Mouse (Mus musculus): ENCODE measurements around the gene Dnajc16. TPM values are rescaled to one million over a fixed set of nuclear protein-coding genes. Genes with fewer than 3 reads are reported as not detected.

The Dnajc16 gene
- polyA plus RNA-seq, 1 experiment from 2014 or later: 2.0 TPM

DNA sequence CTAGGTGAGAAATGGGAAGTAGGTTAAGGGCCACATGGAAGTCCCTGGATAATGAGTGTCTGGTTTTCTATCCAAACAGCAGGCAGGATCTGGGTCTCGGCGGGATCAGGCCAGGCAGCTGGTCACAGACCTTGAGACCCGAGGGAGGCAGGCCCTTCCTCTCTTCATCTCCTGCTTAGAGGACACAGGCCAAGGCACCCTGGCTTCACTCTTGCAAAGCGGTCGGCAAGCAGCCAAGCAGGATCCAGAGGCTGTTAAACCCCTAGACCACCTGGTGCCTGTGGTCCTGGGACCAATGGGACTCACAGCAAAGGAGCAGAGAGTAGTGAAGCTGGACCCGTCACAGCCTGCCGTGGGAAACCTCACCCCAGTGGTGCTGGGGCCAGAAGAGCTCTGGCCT lies 5.6 kb upstream of the Dnajc16 start:
- no peak overlapping the region for H3K4me3 ChIP-seq (replicated peaks)
- ATAC-seq (ENCODE audit: insufficient read depth): no peak
- WGBS (ENCODE audit: insufficient replicate concordance): 89% methylated on average over 7 of the region's 7 CpGs
- peaks cover 44% of the 10 kb centered on the region for H3K4me1 ChIP-seq (replicated peaks)
- H3K4me2 ChIP-seq: no peak overlapping the region
- peaks cover 23% of the 10 kb centered on the region for H3K36me3 ChIP-seq (replicated peaks)
- no peaks in the 10 kb centered on the region for H3K27me3 ChIP-seq
- H3K9me3 ChIP-seq (replicated peaks): no peaks in the 10 kb centered on the region
- H3K9ac ChIP-seq: no peak overlapping the region
- 0 out of 2 replicates have a peak overlapping the region, but pooled peaks have one; percentile 41 for H3K27ac ChIP-seq (replicated peaks)

DNA sequence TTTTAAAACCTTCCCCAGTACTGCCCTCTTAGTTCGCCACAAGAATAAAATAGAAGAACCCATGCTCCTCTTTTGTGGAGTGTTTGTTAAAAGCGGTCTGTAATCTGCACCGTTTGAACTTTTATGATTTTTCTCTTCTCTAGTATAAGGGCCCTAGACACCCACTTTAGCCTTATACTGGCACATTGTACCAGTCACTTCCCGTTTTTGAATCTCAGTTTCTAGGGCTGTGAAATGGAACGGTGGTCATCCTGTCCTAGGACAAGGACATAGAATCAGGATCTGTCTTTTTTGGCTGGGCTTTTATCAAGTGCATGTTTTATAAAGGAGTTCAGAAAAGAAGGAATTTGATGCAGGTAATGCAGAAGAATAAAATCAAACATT lies 3.4 kb upstream of the Dnajc16 start:
- Histone ChIP-seq H3K4me3 (replicated peaks) (peak overlapping the region; percentile 82), H3K4me2 (peak overlapping the region; percentile 83), H3K9ac (peak overlapping the region; percentile 68), H3K9me3 (replicated peaks) (no peaks in the 10 kb centered on the region), H3K4me1 (replicated peaks) (peaks cover 61% of the 10 kb centered on the region), H3K36me3 (replicated peaks) (peaks cover 23% of the 10 kb centered on the region), H3K27me3 (no peaks in the 10 kb centered on the region), H3K27ac (replicated peaks) (peak overlapping the region; percentile 98)
- WGBS (ENCODE audit: insufficient replicate concordance): 2% methylated on average over 5 of the region's 5 CpGs
- ATAC-seq (ENCODE audit: insufficient read depth): no peak

DNA sequence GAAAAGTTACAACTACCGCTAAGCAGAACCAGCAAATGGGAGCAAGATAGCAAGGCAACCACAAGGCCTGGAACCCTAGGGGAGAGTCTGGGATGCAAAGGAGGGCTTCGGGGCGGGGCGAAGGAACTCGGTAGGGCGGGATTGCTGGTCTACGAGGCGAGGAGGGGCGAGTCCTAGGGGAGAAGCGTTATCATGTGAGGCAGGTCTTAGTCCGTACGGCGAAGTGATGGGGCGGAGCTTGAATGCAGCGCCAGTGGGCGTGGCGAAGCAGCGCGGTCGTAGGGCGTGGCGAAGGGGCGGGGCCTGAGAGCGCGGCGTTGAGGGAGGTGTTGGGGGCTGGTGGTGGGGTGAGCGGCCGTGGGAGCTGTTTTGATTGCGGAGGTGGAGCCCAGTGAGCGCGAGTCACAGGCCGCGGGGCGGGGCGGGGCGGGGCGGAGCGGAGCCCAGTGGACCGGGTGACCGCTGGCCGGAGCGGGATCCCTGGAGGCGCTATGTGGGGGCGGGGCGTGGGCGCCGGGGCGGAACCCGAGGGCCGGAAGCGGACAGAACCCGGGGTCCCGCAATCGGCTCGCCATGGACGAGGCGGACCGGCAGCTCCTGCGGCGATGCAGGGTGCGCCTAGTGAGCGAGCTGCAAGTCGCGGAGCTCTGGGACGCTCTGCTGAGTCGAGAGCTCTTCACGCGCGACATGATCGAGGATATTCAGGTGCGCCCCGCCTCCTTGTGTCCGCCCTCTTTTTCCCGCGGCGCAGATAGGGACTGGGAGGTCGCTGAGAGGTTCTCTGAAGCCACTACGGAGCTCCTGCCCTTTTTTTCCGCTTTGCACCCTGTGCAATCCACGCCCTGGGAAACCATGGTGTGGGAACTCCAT lies 2.8 kb upstream of the Dnajc16 start, which contains the start of gene Casp9:
Gene Casp9, plus strand, starts transcription at position 331 of the 870 bp plus-strand sequence.
- Histone ChIP-seq H3K9ac (peak within 1 kb of the TSS; percentile 68), H3K9me3 (replicated peaks) (no peaks in the 10 kb centered on the region), H3K4me2 (peak within 1 kb of the TSS; percentile 83), H3K4me1 (replicated peaks) (peaks cover 65% of the 10 kb centered on the region), H3K27me3 (no peaks in the 10 kb centered on the region), H3K27ac (replicated peaks) (peak within 1 kb of the TSS; percentile 98), H3K4me3 (replicated peaks) (peak within 1 kb of the TSS; percentile 82), H3K36me3 (replicated peaks) (peaks cover 25% of the 10 kb centered on the region)
- ATAC-seq (ENCODE audit: insufficient read depth): peak; percentile 80
- 1% methylated on average over 75 of the region's 80 CpGs for WGBS (ENCODE audit: insufficient replicate concordance)

DNA sequence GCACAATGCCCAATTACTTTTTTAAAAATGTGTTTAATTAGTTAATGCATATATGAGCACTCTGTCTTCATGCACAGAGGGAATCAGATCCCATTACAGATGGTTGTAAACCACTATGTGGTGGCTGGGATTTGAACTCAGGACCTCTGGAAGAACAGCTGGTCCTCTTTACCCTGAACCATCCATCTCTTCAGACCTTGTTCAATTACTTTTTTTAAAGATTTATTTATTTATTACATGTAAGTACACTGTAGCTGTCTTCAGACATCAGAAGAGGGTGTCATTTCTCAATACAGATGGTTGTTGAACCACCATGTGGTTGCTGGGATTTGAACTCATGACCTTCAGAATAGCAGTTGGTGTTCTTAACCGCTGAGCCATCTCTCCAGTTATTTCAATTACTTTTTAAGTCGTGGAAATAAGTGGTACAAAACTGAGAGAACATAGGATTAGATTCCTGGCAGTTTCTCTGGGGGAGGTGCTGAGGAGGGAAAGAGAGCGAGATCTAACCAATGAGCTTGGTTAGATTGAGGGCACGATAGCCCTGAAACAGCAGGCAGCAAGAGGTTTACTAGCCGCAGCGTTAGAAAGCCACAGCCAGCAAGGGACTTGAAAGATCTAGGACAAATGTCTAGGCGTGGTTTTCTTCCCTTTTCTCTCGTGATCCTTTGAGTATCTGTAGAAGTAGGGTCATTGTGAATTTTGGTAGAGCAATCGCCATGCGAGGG lies 2.0 kb upstream of the Dnajc16 start:
- peak overlapping the region; percentile 44 for H3K9ac ChIP-seq
- WGBS (ENCODE audit: insufficient replicate concordance): 6% methylated on average over 10 of the region's 10 CpGs

DNA sequence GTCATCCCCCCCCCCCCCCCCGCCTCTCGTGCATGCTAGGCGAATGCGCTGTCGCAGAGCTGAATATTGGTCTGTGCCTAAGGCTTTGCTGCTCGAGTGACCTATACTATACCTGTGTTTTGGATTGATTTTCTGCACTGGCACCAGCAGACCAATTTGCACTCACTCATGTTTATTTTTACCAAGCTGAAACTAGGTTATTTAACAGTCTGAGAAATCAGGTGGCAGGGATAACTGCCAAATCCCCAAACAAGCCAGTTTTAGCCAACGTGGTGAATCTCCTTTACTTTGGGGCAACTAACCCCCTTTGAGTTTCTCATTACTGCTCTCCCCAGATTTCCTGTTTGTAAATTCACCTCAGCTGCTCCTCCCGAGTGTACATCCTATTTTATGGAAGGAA lies 1.2 kb upstream of the Dnajc16 start:
- no peak overlapping the region for H3K9ac ChIP-seq
- whole genome bisulfite sequencing (ENCODE audit: insufficient replicate concordance): 84% methylated on average over 8 of the region's 8 CpGs
- H3K4me1 ChIP-seq (replicated peaks): peaks cover 65% of the 10 kb centered on the region
- H3K4me2 ChIP-seq: 0 out of 2 replicates have a peak overlapping the region, but pooled peaks have one; percentile 90
- no peak overlapping the region for H3K4me3 ChIP-seq (replicated peaks)
- peaks cover 23% of the 10 kb centered on the region for H3K36me3 ChIP-seq (replicated peaks)
- peak overlapping the region; percentile 98 for H3K27ac ChIP-seq (replicated peaks)
- no peaks in the 10 kb centered on the region for H3K9me3 ChIP-seq (replicated peaks)
- ATAC-seq (ENCODE audit: insufficient read depth): no peak
- no peaks in the 10 kb centered on the region for H3K27me3 ChIP-seq

More for the DNA sequence above, 2.0 kb upstream of the Dnajc16 start:
- Histone ChIP-seq H3K9me3 (replicated peaks) (no peaks in the 10 kb centered on the region), H3K36me3 (replicated peaks) (peaks cover 23% of the 10 kb centered on the region), H3K27ac (replicated peaks) (peak overlapping the region; percentile 98), H3K4me1 (replicated peaks) (peaks cover 65% of the 10 kb centered on the region), H3K4me2 (peak overlapping the region; percentile 83), H3K27me3 (no peaks in the 10 kb centered on the region), H3K4me3 (replicated peaks) (peak overlapping the region; percentile 82)
- peak; percentile 8; the same call in 1 of the 2 replicates for ATAC-seq (ENCODE audit: insufficient read depth)

DNA sequence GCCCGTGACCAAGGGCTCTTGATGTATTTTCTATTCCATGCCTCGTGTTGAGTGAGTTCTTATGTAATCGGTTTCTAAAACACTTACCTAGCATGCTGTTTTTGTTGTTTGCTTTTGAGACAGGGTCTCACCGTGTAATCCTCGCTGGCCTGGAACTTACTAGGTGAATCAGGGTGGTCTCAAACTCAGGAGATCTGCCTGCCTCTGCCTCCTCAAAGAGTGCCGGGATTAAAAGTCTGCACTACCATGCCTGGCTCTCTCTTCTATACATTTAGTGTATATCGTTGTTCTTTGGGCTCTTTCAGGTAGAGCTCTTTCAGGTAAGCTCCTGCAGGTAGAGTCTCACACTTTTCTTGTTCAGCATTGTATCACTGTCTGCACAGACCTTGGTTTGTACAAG lies 755 bp upstream of the Dnajc16 start:
- no peak for ATAC-seq (ENCODE audit: insufficient read depth)
- H3K4me2 ChIP-seq: peak overlapping the region; percentile 90
- no peaks in the 10 kb centered on the region for H3K9me3 ChIP-seq (replicated peaks)
- WGBS (ENCODE audit: insufficient replicate concordance): 82% methylated on average over 7 of the region's 7 CpGs
- peak overlapping the region; percentile 89 for H3K27ac ChIP-seq (replicated peaks)
- no peaks in the 10 kb centered on the region for H3K27me3 ChIP-seq
- peaks cover 23% of the 10 kb centered on the region for H3K36me3 ChIP-seq (replicated peaks)
- no peak overlapping the region for H3K9ac ChIP-seq
- peak overlapping the region; percentile 87; the same call in 1 of the 2 replicates for H3K4me3 ChIP-seq (replicated peaks)
- H3K4me1 ChIP-seq (replicated peaks): peaks cover 63% of the 10 kb centered on the region

DNA sequence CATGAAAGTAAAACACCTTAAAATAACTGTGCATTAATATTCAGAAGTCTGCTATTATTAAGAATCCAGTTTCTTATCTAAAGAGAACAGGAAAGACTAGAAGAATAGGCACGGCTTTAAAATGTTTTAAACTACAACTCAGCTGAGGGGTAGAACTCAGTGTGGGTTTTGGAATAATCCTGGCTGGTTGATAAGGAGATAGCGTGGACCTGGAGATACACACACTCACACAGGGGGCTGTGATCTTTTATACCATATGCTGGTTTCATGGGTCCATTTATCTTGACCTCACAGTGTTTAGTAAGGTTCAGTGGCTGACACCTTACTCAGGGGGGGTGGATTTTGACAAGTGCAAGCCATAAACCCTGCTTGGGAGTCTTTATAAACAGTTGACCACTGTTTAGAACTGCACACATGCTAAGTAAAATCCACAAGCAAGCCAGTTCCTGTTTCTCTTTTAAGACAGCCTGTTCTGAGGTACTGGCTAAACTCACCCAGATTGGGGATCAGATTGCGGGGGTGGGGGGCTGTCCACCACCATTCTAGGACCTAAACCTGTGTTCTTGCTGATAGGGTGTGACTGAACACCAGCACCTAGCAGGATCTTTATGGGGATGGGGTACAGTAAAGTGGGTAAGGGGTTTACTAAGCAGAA lies 1.0 kb downstream of the Dnajc16 start:
- peaks cover 46% of the 10 kb centered on the region for H3K4me1 ChIP-seq (replicated peaks)
- ATAC-seq (ENCODE audit: insufficient read depth): no peak
- peak overlapping the region; percentile 89 for H3K27ac ChIP-seq (replicated peaks)
- 12% methylated on average over 3 of the region's 3 CpGs for WGBS (ENCODE audit: insufficient replicate concordance)
- H3K36me3 ChIP-seq (replicated peaks): peaks cover 39% of the 10 kb centered on the region
- peak overlapping the region; percentile 87 for H3K4me3 ChIP-seq (replicated peaks)
- H3K9ac ChIP-seq: peak overlapping the region; percentile 94
- H3K4me2 ChIP-seq: peak overlapping the region; percentile 90
- no peaks in the 10 kb centered on the region for H3K9me3 ChIP-seq (replicated peaks)
- H3K27me3 ChIP-seq: no peaks in the 10 kb centered on the region

DNA sequence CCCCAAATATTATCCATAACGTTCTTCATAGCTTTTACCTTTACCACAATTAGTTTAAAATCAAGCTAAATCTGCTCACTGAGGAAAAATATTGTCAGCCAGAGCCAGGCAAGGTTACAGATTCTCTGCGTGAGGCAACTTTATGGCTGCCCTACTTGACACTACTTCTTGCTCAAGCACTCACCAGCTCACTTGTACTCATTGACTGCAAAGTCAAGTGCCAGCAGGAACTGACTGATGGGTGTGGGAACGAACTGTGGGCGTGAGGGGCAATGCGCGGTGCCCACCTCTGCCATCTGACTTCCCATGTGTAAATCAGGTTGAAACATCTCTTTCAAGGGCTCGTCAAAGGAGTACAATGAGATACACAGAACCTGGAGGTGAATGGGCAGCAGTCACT lies 3.3 kb downstream of the Dnajc16 start:
- H3K36me3 ChIP-seq (replicated peaks): peaks cover 61% of the 10 kb centered on the region
- WGBS (ENCODE audit: insufficient replicate concordance): 83% methylated on average over 7 of the region's 7 CpGs
- ATAC-seq (ENCODE audit: insufficient read depth): no peak
- H3K27ac ChIP-seq (replicated peaks): no peak overlapping the region
- no peak overlapping the region for H3K9ac ChIP-seq
- H3K4me1 ChIP-seq (replicated peaks): peaks cover 33% of the 10 kb centered on the region
- H3K4me2 ChIP-seq: no peak overlapping the region
- no peaks in the 10 kb centered on the region for H3K9me3 ChIP-seq (replicated peaks)
- no peak overlapping the region for H3K4me3 ChIP-seq (replicated peaks)
- H3K27me3 ChIP-seq: no peaks in the 10 kb centered on the region

DNA sequence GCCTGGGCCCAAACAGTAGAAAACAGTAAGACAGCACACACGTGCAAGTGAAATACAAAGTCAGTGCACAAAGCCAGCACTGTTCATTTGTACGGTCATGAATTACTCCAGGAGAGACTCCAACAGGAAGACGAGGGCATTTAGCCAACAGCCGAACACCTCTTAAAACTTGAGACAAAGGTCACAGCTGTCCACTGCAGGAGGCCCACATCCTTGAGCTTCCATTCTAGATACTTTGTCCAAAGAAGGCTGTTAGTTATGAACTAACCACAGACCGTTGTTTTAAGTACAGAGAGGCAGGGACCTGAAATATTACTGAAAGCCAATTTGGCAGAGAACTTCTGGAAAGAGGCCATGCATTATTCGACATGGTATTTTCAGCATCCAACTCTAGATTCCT lies 3.7 kb downstream of the Dnajc16 start:
- Histone ChIP-seq H3K4me3 (replicated peaks) (no peak overlapping the region), H3K36me3 (replicated peaks) (peaks cover 65% of the 10 kb centered on the region), H3K4me1 (replicated peaks) (peaks cover 28% of the 10 kb centered on the region), H3K27me3 (no peaks in the 10 kb centered on the region), H3K9ac (no peak overlapping the region), H3K27ac (replicated peaks) (no peak overlapping the region), H3K9me3 (replicated peaks) (no peaks in the 10 kb centered on the region), H3K4me2 (no peak overlapping the region)
- ATAC-seq (ENCODE audit: insufficient read depth): no peak
- WGBS (ENCODE audit: insufficient replicate concordance): 85% methylated on average over 6 of the region's 6 CpGs

DNA sequence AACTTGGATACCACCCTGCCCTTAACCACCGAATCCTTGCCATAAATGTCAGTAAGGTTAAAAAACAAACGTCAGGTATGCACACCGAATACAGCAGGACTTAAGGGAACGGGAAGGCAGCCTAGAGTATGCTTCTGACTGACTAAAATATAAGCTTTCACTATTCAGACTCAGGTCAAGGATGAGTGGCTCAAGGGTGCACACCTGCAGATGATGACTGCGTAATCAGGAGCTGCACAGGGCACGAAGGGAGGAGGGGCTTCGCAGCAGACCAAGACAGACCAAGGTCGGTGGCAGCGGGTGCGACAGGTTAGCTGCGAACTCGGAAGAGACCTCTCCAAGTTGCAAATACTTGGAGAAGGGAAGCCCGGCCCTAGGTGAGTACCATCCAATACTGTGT lies 4.6 kb downstream of the Dnajc16 start:
- ATAC-seq (ENCODE audit: insufficient read depth): no peak
- Histone ChIP-seq H3K4me1 (replicated peaks) (peaks cover 19% of the 10 kb centered on the region), H3K9ac (no peak overlapping the region), H3K27ac (replicated peaks) (no peak overlapping the region), H3K4me2 (no peak overlapping the region), H3K27me3 (no peaks in the 10 kb centered on the region), H3K9me3 (replicated peaks) (no peaks in the 10 kb centered on the region), H3K36me3 (replicated peaks) (peaks cover 74% of the 10 kb centered on the region), H3K4me3 (replicated peaks) (no peak overlapping the region)
- 83% methylated on average over 13 of the region's 13 CpGs for WGBS (ENCODE audit: insufficient replicate concordance)

DNA sequence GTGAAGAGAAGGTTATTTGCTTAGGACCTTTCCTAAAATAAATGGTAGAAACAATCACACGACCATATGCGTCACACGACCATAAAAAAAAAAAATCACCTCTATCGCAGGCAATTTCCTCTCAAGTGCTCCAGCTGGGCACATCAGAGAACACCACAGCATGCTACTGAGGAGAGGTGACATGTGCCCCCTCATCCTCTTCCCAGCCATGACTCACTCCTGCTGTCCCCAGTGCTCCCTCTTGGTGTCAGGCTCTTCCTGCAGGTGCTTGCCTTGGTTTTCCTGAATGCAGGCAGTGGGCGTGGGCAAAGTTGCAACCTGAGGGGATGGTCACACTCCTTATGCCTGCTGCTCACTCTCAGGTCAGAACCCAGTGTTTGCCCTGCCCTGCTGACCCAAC lies 5.9 kb downstream of the Dnajc16 start:
- H3K9ac ChIP-seq: no peak overlapping the region
- peaks cover 87% of the 10 kb centered on the region for H3K36me3 ChIP-seq (replicated peaks)
- no peak for ATAC-seq (ENCODE audit: insufficient read depth)
- H3K4me3 ChIP-seq (replicated peaks): no peak overlapping the region
- H3K4me1 ChIP-seq (replicated peaks): peaks cover 11% of the 10 kb centered on the region
- H3K4me2 ChIP-seq: no peak overlapping the region
- H3K9me3 ChIP-seq (replicated peaks): no peaks in the 10 kb centered on the region
- 89% methylated on average over 5 of the region's 5 CpGs for WGBS (ENCODE audit: insufficient replicate concordance)
- no peaks in the 10 kb centered on the region for H3K27me3 ChIP-seq
- no peak overlapping the region for H3K27ac ChIP-seq (replicated peaks)
